Mouse (Mus musculus) cortical plate, adult 2 months (tissue): ENCODE results near the gene Kcnj1.

Experiments
- CTCF ChIP-seq: fragments of 200-500 bp; IDR thresholded peaks from 2 replicates; pipeline ENCODE4 v1.5.1; 2011; ENCODE audit warnings: mild to moderate bottlenecking, control low read depth, low read length; ENCODE audit not compliant: insufficient read depth; ENCODE audit errors: extremely low read depth
- POLR2A ChIP-seq: fragments of 200-500 bp; IDR thresholded peaks from 2 replicates; pipeline ENCODE4 v1.6.1; 2011; ENCODE audit warnings: mild to moderate bottlenecking, low read length, control low read depth; ENCODE audit not compliant: insufficient read depth; ENCODE audit errors: extremely low read depth

- no peak for TF ChIP-seq POLR2A
- no peak for TF ChIP-seq CTCF
Measured at GRCm38 (mm10) chr9:32368812-32369211, 3.5 kb upstream of the Kcnj1 start.
